Mouse (Mus musculus) frontal cortex, adult 2 months (tissue): ENCODE results near the gene Cyp11a1. TPM values are rescaled to one million over a fixed set of nuclear protein-coding genes. Genes with fewer than 3 reads are reported as not detected.

Experiments used
- DNase-seq, 2 experiments: peaks; one replicate each; pipeline ENCODE4 v3.0.0; 2022; ENCODE audit warnings: low spot score in 1 of 2; ENCODE audit errors: extremely low spot score in 1 of 2
- polyA plus RNA-seq: library from polyadenylated mRNA; depleted of rRNA; stranded (reverse); fragments of >200 nt; gene quantifications from 2 replicates; pipeline ENCODE4 v1.2.3, GENCODE M21; 2012; rRNA removed

The Cyp11a1 gene
- 5.5 and 6.1 TPM in 2 replicates for polyA plus RNA-seq

DNA sequence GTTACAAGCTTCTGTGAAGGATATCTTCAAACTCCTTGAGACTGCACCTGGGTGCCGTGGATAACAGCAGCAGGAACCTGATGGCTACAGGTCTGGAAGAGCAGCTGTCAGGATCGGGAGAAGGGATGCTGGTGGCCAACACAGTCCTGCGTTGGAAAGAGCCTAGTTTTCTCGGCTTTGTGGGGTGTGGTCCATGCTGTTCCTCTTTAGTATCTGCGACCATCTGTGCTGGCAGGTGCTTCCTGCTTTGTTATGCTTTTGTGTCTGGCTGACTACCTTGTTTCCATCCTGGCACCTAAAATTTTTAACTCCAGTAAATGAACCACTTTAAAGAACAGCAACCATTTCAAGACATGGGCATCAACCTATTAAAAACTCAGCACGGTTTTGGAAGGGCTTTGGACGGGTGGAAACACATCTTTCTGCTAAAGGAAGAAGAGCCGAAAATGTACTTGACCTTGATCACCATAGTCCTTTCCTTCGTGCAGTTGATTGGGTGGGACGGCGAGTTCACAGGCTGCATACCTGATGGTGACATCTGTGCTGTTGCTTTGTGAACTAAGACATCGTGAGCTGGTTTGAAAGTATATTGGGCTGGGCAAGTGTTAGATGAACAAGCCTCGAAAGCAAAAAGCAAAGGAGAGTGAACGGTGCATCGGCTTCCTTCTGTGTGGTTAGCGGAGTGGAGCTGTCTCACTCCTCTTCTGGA lies at the start of gene Cyp11a1:
Cyp11a1 (plus strand) TSS at position 659 of the 709 bp plus-strand sequence.
- DNase-seq: no peak

DNA sequence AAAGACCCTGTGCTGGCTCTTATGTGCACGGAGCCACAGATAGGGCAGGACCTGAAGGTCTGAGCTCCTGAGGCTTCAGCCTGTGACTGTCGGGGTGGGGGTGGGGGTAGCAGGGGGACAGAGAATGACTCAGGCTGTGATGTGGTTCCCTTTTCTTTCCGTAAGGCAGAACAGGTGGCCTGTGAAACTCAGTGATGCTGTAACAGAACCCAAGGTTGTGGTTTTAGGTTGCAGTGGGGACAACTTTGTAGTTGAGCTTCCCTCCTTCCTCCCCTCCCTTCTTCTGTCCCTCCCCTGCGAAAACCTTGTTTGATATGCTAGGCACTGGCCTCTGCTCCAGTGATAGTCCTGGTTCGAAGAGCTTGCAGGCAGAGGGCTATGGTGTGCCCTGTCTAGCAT lies 49.4 kb upstream of the Cyp11a1 start:
- DNase-seq: no peak

DNA sequence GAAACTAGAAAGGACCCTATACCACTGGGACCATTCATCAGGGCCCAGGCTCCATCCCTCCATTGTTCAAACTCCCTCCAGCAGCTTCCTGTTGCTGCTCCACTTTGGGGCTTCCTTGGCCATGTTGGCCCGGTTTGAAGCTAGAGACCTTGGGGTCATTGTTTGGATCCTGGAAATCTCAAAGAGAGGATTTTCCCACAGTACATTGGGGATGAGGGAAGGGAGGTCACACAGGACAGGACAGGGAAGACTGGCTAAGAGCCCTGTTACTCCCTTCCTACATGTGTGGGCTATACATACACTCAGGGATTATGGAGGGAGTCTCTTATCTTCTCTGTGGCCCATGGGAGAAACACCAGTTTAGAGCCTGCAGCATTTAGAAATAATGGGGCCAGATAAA lies 47.6 kb upstream of the Cyp11a1 start:
- DNase-seq: no peak

DNA sequence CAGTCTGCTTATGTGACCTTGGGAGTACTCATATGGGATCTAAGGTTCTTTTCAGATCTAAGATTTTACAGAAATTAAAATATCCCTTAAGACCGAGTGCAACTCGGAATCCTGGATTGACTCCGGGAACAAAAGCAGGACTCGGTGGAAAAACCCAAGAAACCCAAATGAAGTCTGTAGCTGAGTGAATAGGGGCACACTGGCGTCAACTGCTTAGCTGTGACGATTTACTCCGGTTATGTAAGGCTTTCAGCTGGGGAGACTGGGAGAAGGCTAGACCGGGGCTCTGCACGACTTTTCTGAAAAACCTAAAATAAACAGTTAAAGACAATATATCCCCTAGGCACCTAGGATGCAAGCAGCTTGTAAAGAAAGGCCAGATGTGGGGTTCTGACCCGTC lies 46.8 kb upstream of the Cyp11a1 start:
- DNase-seq: no peak

DNA sequence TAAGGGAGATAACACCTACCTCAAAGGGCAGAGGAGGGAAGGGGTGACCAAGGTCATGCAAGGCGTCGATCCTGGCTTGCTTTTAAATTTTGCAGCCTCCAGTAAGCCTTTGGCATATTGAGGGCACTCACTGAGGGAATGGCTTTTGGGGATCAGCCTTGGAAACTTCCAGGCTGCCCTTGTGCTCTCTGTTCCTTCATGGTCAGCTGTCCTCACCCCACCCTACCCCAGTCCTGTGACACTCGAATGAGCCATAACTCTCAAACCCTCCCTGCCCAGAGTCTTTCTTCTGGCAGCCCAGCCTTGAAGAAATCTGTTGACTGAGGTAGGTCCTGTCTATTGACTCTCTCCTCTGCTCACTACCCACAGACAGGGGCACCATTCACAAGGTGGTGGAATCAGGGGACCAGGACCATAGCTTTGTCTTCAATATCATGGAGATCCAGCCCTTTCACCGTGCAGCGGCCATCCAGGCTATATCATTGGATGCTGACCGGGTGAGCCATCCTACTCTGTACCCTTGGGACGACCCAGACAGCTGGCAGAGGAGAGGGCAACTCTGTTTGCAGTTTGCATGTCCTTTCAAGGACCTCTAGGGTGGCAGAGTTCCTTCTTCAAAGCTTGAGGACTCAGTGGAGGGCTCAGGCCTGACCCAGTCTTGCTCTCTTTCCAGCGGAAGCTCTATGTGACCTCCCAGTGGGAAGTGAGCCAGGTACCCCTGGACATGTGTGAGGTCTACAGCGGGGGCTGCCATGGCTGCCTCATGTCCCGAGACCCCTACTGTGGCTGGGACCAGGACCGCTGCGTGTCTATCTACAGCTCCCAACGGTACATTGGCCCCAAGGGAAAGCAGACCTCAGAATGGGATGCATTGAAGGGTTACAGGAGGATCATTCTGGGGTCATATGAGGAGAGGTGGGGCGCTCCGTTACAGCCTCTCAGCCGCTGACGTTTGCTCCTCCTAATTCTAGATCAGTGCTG lies 46.0 kb upstream of the Cyp11a1 start:
- no peak for DNase-seq

DNA sequence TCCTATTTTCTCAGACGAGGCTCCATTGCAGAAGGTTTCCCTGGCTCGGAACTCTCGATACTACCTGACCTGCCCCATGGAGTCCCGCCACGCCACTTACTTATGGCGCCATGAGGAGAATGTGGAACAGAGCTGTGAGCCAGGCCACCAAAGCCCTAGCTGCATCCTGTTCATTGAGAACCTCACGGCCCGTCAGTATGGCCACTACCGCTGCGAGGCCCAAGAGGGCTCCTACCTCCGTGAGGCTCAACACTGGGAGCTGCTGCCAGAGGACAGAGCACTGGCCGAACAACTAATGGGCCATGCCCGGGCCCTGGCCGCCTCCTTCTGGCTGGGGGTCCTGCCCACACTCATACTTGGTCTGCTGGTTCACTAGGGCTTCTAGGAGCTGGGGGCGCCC lies 45.0 kb upstream of the Cyp11a1 start:
- DNase-seq: no peak

DNA sequence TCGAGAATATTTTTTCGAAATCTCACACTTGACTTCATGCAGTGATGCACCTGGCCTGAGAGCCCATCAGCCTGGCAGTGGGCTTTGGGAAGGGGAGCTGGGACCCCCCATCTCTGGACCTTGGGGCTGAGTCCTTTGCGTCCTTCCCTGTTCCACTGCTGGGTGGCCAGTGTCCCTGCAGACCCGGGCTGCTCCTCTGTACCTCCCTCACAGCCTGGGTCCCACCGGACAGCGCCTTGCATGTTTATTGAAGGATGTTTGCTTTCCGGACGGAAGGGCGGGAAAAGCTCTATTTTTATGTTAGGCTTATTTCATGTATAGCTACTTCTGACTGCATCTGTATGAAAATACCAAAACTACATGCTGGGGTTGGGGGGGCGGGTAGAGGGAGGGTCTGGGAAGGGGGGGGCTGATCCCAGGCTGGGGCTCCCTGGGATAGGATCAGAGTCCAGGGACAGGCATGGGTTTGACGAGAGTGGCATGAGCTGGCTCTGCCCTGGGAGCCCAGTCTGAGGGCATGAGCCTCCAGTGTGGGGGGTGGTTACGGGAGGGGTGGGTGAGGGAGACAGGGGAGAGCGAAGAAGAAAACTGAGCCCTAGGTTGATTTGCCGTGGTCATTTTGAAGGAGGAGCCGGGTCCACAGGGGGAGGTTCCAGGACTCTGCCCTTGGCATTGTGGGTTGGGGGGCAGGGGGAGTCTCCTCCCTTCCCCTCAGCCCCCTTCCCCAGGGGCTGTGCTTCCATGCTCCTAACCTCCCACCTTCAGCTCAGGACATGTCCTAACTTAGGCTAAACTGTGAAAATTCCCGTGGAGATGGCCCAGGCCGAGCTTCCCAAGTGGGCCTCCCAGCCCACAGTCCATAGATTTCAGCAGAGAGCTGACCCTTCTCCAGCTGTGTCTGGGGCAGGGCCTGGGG lies 44.1 kb upstream of the Cyp11a1 start:
- DNase-seq: no peak

DNA sequence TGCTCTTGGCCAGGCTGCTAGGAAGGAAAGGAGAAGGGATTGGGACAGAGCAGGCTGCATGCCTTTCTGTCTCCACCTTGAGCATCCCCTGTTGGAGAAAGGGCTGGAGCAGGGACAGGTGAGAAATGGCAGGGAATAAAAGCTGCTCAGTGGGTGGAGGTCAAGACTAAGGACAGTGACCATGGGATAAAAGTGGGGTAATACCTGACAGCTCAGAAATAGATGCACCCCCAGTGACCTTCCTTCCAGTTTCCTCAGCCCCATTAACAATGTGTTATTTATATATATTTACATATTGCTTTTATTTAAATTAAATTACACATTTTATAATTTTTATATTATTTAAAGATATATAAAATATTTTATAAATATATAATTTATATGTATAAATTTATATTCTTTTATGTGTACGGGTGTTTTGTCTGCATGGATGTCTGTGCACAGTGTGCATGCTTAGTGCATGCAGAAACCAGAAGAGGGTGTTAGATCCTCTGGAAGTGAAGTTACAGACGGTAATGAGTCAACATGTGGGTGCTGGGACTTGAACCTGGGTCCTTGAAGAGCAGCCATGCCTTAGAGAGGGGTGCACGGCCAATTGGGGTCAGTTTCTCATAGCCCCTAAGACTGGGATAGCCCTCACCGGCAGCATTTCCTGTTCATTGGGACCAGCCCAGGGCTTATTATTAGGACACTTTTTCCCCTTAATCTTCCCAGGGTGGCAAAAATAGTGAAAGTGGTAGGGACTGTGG lies 42.8 kb upstream of the Cyp11a1 start:
- DNase-seq: no peak

DNA sequence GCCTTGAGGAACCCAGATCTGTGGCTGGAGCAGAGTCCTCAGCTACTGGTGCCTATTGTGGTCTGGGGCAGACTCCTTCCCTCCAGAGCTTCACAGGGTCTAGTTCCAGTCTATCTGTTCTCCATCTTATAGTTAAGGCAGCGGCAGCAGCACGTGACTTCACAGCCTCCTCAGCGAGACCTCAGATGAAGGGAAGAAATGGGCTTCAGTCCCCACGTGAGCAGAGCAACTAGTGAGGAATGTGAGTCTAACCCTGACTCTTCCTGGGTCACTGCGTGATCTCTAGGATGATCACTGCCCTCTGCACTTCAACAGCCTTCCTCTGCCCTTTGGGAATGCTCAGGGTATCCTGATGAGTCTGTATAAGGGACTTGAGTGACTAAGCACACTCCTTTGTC lies 42.2 kb upstream of the Cyp11a1 start:
- no peak for DNase-seq

DNA sequence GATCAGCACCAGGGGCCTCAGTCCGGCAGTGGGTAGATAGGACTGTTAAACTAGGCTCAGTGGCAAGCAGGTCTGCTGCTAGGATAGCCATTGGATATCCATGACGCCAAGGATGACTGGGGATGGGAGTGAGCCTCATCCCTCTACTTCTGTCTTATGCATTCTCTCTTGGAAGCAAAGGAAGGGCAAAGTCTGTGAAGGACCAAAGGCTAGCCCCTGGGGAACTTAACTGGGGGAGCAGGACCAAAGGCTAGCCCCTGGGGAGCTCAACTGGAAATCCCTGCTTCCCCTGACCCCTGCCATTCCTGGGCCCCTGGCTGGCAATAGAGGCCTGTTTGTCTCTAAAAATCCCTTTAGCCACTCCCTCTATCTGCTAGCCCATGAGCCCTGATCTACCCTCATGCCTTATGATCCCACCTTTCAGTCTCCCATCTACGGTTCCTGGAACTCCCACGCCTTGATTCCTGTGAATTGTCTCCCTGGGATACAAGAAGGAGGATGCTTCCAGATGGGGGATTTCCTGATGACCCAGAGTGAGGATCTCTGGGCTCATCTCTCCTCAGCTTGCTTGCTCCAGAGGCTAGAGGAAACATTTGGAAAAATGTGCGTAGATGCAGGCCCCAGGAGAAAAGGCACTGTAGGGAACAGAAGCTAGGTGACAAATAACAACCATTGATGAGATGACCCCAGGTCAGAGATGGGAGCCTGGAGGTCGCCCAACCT lies 41.5 kb upstream of the Cyp11a1 start:
- DNase-seq: no peak

DNA sequence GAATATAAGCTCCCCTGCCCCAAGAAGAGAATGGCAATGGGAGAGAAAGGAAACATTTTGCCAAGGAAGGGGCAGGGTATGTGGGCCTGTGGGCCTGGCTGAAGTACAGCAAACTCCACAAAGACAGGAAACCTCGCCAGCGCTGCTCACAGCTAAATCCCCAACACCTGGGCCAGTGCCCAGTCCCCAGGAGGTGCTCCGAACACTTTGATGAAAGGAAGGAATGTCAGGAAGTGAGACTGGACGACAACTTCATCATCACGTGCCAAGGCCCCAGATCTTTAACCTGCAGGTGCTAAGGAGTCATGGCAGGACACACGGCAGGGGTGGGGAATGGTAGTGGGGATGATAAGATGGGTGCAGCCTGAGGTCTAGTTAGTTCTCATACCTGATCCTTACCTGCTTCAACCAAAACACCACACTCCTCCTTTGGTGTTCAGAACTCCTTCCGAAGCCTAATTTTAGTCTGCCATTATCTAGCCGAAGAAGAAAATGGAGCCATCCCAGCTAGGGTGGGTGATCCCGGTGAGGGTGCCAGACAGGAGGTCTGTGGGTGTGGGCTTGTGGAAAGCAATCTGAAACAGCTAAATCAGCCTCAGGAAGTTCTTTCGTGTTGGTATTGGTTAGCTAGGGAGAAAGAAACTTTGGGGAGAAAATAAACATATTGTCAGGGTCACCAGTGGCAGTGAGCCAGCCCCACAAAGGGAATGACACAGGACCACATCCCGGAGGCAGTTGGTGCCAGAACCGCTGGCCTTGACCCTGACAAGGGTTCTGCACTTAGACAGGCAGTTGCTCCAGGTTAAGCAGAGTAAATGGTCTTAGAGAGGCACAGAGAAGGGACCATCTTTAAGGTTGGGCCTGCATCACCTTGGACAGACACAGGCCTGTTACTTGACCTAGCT lies 40.7 kb upstream of the Cyp11a1 start:
- no peak for DNase-seq

DNA sequence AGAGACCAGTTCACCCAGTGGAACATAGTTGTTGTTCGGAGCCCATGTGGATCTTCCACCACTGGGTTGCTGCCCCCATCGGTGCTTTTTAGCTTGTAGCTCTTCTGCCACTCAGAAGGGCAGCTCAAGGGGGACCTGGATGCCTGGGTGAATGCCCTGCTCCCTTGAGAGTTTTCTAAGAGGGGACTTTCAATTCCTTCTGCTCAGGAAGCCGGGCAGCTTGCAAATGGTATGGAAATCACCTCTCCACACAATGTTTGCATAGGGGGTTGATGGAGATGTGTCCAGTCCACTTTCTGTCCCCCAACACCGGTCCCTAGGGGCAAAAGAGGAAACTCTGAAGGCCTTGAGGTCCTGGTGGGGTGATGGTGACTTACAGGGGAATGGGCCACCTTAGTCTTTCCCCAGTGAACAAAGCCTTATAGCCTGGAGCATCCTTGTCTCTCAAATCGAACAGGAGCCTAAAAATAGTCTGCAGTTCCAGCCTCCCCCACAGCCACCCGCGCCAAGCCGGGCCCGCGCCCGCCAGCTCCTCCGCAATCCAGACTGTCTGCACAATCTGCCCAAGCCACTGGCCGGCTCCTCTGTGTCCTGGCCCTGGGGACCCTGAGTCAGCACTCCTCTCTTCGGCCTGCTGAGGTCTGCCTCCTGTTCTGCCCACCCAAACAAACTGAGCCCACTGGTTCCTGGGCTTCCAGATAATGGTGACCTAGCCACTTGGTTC lies 38.8 kb upstream of the Cyp11a1 start:
- peak; percentile 55 to 79 for DNase-seq

DNA sequence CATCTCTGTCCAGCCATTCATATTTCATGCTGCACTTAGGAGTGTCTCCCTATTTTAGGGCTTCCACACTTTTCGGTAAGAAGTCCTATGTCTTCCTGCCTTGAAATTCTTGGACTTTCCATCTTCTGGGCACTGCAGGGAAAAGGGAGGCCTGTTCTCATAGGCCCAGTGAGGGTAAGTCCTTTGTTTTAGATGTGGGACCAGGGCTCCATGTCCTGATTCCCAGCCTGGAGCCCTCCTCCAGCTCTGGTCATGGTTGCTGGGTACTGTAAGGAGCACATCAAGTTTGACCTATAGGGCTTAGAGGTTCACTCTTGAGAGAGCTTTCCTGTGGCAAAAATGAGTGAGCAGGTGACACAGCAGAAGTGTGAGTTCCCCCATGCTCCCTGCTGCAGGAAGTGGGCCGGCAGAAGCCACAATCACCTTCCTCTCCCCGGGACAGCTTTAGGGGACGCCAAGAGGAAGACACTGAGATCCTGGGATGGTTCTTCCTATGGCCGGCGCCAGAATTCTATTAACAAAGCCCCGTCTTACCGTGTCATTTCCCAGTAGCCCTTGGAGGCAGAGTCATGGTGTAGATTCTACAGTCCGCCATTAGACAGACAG lies 37.9 kb upstream of the Cyp11a1 start:
- no peak for DNase-seq

DNA sequence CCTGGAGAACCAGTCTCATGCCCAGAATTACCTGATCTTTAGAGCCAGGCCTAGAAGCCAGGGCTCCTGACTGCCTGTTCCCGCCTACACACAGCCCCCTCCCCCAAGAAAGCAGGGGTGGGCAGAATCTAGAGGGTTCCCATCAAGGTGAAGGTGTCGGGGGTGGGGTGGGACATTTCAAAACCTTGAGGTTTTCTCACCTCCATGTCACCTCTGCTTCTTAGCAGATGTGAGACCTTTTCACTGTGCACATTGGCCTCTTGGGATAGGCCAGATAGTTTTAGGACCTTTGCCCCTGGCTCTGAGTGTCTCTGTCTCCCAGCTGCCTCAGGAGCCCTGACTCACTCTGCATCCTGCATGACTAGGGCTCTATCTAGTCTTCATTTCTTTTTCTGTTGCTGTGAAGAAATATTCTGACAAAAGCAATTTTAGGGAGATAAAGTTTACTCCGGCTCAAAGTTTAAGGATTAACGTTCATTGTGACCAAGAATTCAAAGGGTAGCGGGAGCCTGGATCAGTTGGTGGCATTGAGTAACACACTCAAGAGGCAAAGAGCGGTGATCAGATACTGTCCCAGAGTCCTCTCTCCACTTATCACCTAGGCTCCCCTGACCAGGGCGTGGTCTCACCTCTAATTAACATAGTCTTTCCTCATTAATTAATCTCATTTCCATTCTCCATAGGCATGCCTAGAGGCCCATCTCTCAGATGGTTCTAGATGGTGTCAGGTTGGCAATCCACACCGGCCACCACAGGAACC lies 37.2 kb upstream of the Cyp11a1 start:
- no peak for DNase-seq

DNA sequence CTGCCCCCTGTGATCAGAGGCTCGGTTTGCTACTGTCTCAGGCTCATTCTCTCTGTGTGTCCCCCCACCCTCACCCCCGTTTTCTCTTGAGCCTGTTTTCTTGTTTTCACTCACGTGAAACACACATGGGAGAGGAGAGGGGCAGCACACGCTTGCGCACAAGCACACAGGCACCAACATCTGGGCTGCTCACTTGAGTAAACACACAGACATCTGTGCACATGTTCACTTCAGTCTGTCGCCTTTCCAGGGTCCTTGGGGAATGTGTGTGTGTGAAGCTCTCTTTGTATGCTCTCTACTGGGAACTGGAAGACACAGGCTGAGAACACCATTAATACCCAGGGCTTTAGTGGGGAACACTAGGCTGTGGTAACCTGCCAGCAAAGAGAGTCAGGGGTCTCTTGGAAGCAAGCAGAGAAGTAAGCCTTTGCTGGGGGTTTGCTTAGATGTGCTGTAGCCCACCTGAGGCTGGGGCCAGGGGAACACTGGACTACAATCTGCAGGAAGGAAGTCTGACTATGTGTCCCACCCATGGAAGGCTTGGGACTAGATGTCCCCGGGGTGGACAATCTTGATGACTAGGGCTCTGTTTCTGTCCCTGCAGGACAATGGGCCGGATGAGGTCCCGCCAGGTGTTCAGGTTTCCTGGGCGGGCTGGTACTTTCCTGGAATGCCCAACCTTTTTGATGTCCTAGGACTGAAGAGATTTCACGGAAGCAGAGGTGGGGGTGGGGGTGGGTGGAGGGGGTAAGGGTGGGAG lies 36.3 kb upstream of the Cyp11a1 start:
- DNase-seq: no peak

DNA sequence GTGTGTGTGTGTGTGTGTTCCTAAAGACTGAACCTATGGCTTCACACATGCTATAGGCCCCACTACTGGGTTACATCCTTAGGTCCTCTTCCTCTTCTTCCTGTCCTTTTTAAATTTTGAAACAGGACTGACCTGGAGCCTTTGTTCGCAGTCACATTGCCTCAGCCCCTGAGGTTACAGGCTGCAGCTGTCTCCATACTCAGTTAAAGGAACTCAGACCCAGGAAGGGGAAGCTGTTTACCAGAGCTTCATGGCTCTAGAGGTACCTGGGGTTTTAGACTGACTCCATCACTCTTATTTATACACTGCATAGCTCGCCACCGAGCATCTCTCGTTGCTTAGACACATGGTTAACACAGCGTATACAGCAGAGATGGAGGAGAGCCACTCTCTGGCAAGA lies 34.8 kb upstream of the Cyp11a1 start:
- DNase-seq: no peak
